Mouse (Mus musculus): ENCODE measurements around the gene Nectin4.

DNA sequence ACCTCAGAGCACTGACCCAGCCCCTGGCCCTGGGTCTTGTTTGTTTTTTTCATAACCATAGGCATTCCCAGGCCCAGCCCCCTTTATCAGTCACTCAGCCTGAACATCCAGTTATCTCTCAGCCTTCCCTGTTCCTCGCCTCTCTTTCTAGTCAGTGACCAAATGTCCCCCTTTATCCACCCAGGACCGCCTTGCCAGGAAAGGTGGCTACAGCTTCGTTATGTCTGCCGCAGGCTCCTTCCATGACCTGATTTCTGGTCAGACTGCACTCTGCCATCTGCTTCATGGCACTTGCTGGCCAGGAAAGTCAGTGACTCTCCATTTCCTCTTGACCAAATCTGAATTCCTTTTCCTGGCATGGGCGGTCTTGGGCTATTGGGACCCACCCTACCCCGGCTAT, 8.4 kb downstream of the Nectin4 start:
- TF ChIP-seq TAL1 (IDR thresholded peaks at IDR 0.05; ENCODE audit: low read length) (no peak), GATA1 (IDR thresholded peaks at IDR 0.05; ENCODE audit: low read length) (no peak)

All from erythroblast, embryonic 14.5 days (primary cell).